Mouse (Mus musculus) hindbrain, postnatal 0 days (tissue): Measurements from ENCODE around the gene Rnls. TPM values are rescaled to one million over a fixed set of nuclear protein-coding genes. Genes with fewer than 3 reads are reported as not detected.

ENCODE experiments used
- ATAC-seq: fragments of 200-750 bp; cut with Nextera tagmentation; 2 replicates; pipeline ENCODE4 v1.8.0; 2017; ENCODE audit warnings: mild to moderate bottlenecking, moderate TSS enrichment, moderate library complexity
- DNase-seq: peaks from one replicate; pipeline ENCODE4 v3.0.0-alpha.2; 2015; ENCODE audit warnings: low spot score
- H3K27ac ChIP-seq: fragments of 300-500 bp; sonication (generic); 2 replicates; pipeline ENCODE4 v1.5.1; 2014; ENCODE audit warnings: mild to moderate bottlenecking
- H3K27me3 ChIP-seq: fragments of 300-500 bp; sonication (generic); 2 replicates; pipeline ENCODE4 v1.6.1; 2014; ENCODE audit warnings: low read length, mixed read lengths; ENCODE audit not compliant: insufficient read depth
- H3K36me3 ChIP-seq: fragments of 300-500 bp; sonication (generic); 2 replicates; pipeline ENCODE4 v1.6.1; 2014; ENCODE audit warnings: low read length, mixed read lengths; ENCODE audit not compliant: insufficient read depth
- H3K4me1 ChIP-seq: fragments of 300-500 bp; sonication (generic); 2 replicates; pipeline ENCODE4 v1.6.1; 2014; ENCODE audit warnings: antibody characterized with exemption, low read length, mixed read lengths; ENCODE audit not compliant: insufficient read depth
- H3K4me2 ChIP-seq: fragments of 300-500 bp; sonication (generic); 2 replicates; pipeline ENCODE4 v1.6.1; 2014; ENCODE audit warnings: low read depth, mild to moderate bottlenecking, low read length, moderate library complexity, mixed read lengths
- H3K4me3 ChIP-seq: fragments of 300-500 bp; sonication (generic); 2 replicates; pipeline ENCODE4 v1.5.1; 2014; ENCODE audit warnings: low read length
- H3K9ac ChIP-seq: fragments of 300-500 bp; sonication (generic); replicated peaks from 2 replicates; pipeline ENCODE4 v1.6.1; 2014; ENCODE audit warnings: mild to moderate bottlenecking, low read length, moderate library complexity, mixed read lengths
- H3K9me3 ChIP-seq: fragments of 300-500 bp; sonication (generic); 2 replicates; pipeline ENCODE4 v1.6.1; 2016; ENCODE audit warnings: low read length, mixed read lengths
- CTCF ChIP-seq: IDR thresholded peaks from 2 replicates; pipeline ENCODE4 v1.5.1; 2016; ENCODE audit warnings: antibody characterized with exemption, control low read depth, low read depth
- WGBS: fragments of 180-500 bp; shearing (Covaris S2); extraction: QIAGEN DNeasy Blood & Tissue Kit; methylation state at CpG from one replicate; pipeline ENCODE4 v1.1.7; 2014; 5-methylcytosine and 5-hydroxymethylcytosine counted together
- microRNA-seq, 2 experiments: library from miRNA; unstranded; fragments of <30 nt; microRNA quantifications; one replicate each; pipeline ENCODE4; 2016
- polyA plus RNA-seq: library from polyadenylated mRNA; unstranded; fragments of >200 nt; fragmentation: Nextera tagmentation; extraction: Ambion mirVana; gene quantifications from 2 replicates; pipeline ENCODE4 v1.2.1, GENCODE M21; 2015
- total RNA-seq: library from RNA; depleted of rRNA; stranded (reverse); fragments of >200 nt; gene quantifications from 2 replicates; pipeline ENCODE4 v1.2.3, GENCODE M21; 2014; rRNA removed

Gene Rnls
- total and polyA plus RNA-seq, 2 experiments from 2014 or later = 3.3 to 9.8 TPM

GRCm38 (mm10) chr19:33096581-33096980, 295.5 kb downstream of the Rnls start:
- Histone ChIP-seq H3K36me3 (no peaks in the 10 kb centered on the region), H3K27me3 (no peaks in the 10 kb centered on the region), H3K4me3 (no peak overlapping the region), H3K4me1 (no peaks in the 10 kb centered on the region), H3K4me2 (no peak overlapping the region), H3K27ac (no peak overlapping the region), H3K9ac (no peak overlapping the region), H3K9me3 (no peaks in the 10 kb centered on the region)
- TF ChIP-seq CTCF = no peak
- ATAC-seq = no peak
- 97% methylated on average over 5 of the region's 5 CpGs for WGBS
- no peak for DNase-seq

- no peak overlapping the region for H3K4me3 ChIP-seq
- ATAC-seq = no peak
- no peaks in the 10 kb centered on the region for H3K4me1 ChIP-seq
- no peak overlapping the region for H3K9ac ChIP-seq
- no peaks in the 10 kb centered on the region for H3K36me3 ChIP-seq
- no peak for TF ChIP-seq CTCF
- DNase-seq = no peak
- H3K4me2 ChIP-seq = no peak overlapping the region
- H3K27me3 ChIP-seq = no peaks in the 10 kb centered on the region
- H3K27ac ChIP-seq = no peak overlapping the region
- H3K9me3 ChIP-seq = no peaks in the 10 kb centered on the region
Measured at GRCm38 (mm10) chr19:33092575-33092974, 299.5 kb downstream of the Rnls start.

DNA sequence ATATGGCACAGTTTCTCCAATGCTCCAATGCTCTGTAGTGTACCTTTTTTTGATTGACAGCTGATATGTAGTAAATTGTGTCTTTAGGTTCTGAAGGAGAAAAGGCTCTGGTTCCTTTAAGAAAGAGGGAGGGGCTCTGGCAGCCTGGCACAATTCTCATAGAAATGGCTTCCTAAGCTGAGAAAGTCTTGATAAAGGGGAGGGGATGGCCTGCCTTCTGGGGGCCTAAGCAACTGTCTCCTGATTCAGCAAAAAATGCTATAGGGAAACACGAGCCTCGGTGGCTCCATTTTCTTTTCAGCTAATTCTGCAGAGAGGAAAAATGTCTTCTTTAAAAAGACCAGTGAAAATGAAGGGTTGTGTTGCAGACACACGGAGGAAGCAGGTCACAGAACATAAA, 300.8 kb downstream of the Rnls start:
- ATAC-seq = no peak
- Histone ChIP-seq H3K9ac (no peak overlapping the region), H3K4me1 (no peaks in the 10 kb centered on the region), H3K4me3 (no peak overlapping the region), H3K4me2 (no peak overlapping the region), H3K36me3 (no peaks in the 10 kb centered on the region), H3K9me3 (no peaks in the 10 kb centered on the region), H3K27me3 (no peaks in the 10 kb centered on the region), H3K27ac (no peak overlapping the region)
- TF ChIP-seq CTCF = no peak
- DNase-seq = no peak
- WGBS = 54% methylated on average over 3 of the region's 3 CpGs

DNA sequence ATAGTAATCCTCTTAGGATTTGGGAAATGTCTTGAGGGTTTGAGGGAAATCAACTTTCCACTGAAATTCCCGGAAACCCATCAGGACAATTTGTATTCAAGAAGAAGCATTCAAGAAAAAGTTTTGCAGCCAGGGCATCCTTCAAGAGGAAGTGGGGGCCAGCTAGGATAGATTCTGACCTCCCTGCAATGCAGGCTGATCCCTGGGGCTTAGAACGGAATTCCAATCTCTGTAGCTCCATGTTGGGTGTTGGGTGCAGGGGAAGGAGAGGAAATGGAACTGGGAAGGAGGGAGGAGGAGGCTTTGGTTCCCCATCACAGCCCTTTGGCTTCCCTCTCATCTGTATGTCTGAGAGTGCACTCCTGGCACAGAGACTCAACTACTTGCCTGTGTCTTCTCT, 303.2 kb downstream of the Rnls start:
- Histone ChIP-seq H3K4me2 (no peak overlapping the region), H3K4me3 (no peak overlapping the region), H3K9ac (no peak overlapping the region), H3K36me3 (no peaks in the 10 kb centered on the region), H3K27ac (no peak overlapping the region), H3K4me1 (no peaks in the 10 kb centered on the region), H3K9me3 (no peaks in the 10 kb centered on the region), H3K27me3 (no peaks in the 10 kb centered on the region)
- ATAC-seq = no peak
- WGBS = 82% methylated on average over 2 of the region's 2 CpGs
- no peak for TF ChIP-seq CTCF
- DNase-seq = no peak

- DNase-seq (no peak), ATAC-seq (no peak)
- Histone ChIP-seq H3K36me3 (no peaks in the 10 kb centered on the region), H3K27ac (no peak overlapping the region), H3K4me2 (no peak overlapping the region), H3K9me3 (no peaks in the 10 kb centered on the region), H3K4me3 (no peak overlapping the region), H3K9ac (no peak overlapping the region), H3K27me3 (no peaks in the 10 kb centered on the region), H3K4me1 (no peaks in the 10 kb centered on the region)
- no peak for TF ChIP-seq CTCF
- WGBS = 65% methylated on average over 4 of the region's 4 CpGs
Measured at GRCm38 (mm10) chr19:33087961-33088360, 304.1 kb downstream of the Rnls start.

Small RNA genes within 50 kb of the gene (microRNA-seq; reads per million reads assigned to microRNA genes)
- gene Mir3970 = 0.18 to 6.1 reads per million in 2 experiments

Other genes with a start within 250 kb of the Rnls start
- gene Lipo4, start 125.5 kb upstream of the Rnls start, total RNA-seq = not detected in 2 replicates
- gene Lipo4, start 125.5 kb upstream of the Rnls start, polyA plus RNA-seq = not detected in 2 replicates
- gene Gm8978, start 233.0 kb upstream of the Rnls start, total RNA-seq = not detected in 2 replicates
- gene Gm8978, start 233.0 kb upstream of the Rnls start, polyA plus RNA-seq = not detected in 2 replicates